Mouse (Mus musculus): ENCODE results near the gene Plekhh3.

DNA sequence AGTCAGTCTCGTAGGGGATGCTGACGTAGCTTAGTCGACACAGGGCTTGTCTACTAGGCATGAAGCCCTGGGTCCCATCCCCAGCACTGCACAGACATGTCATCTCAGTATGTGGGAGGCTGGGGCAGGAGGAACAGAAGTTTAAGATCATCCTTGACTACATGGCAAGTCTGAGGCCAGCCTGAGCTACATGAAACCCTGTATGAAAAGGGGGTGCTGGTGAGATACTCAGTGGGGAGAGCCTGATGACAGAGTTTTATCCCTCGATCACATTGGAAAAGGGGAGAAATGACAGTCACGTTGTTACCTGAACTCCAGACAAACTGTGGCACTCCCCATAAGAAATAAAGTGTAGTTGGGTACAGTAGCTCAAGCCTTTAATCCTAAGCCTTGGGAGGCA, 16.4 kb upstream of the Plekhh3 start:
- no peak for TF ChIP-seq CTCF (IDR thresholded peaks at IDR 0.05; ENCODE audit: low read depth, low read length)
- TF ChIP-seq POLR2AphosphoS5 (IDR thresholded peaks at IDR 0.05; ENCODE audit: insufficient replicate concordance, low read depth, low read length): no peak
- TF ChIP-seq TAL1 (conservative IDR thresholded peaks at IDR 0.05; ENCODE audit: low read depth, low read length): no peak
- TF ChIP-seq GATA1 (IDR thresholded peaks at IDR 0.05; ENCODE audit: borderline replicate concordance, low read length): no peak
- TF ChIP-seq GATA2 (IDR thresholded peaks at IDR 0.05; ENCODE audit: borderline replicate concordance, low read depth, low read length): no peak

Measured in G1E (cell line).